Mouse (Mus musculus): ENCODE data around the gene Gm6793. TPM values are rescaled to one million over a fixed set of nuclear protein-coding genes. Genes with fewer than 3 reads are reported as not detected.

Gm6793 gene
- polyA plus RNA-seq, 1 experiment from 2014 or later: 0.13 TPM

Other genes starting within 250 kb of the Gm6793 start
- gene Cfdp1, start 160.7 kb downstream of the Gm6793 start, polyA plus RNA-seq (2015; fragmentation: Nextera tagmentation; extraction: Ambion mirVana): 132 and 142 TPM in 2 replicates
- gene Tmem170, start 138.3 kb downstream of the Gm6793 start, polyA plus RNA-seq (2015; fragmentation: Nextera tagmentation; extraction: Ambion mirVana): 3.4 and 3.8 TPM in 2 replicates
- gene Chst5, start 104.6 kb downstream of the Gm6793 start, polyA plus RNA-seq (2015; fragmentation: Nextera tagmentation; extraction: Ambion mirVana): 0.17 and 0.19 TPM in 2 replicates
- 5.0 and 5.4 TPM in 2 replicates for gene Tmem231, start 81.2 kb downstream of the Gm6793 start, polyA plus RNA-seq (2015; fragmentation: Nextera tagmentation; extraction: Ambion mirVana)
- 186 and 205 TPM in 2 replicates for gene Gabarapl2, start 74.3 kb downstream of the Gm6793 start, polyA plus RNA-seq (2015; fragmentation: Nextera tagmentation; extraction: Ambion mirVana)
- 6.2 and 6.9 TPM in 2 replicates for gene Adat1, start 22.7 kb downstream of the Gm6793 start, polyA plus RNA-seq (2015; fragmentation: Nextera tagmentation; extraction: Ambion mirVana)
- 132 and 138 TPM in 2 replicates for gene Kars, start 3.7 kb downstream of the Gm6793 start, polyA plus RNA-seq (2015; fragmentation: Nextera tagmentation; extraction: Ambion mirVana)
- 17.2 and 17.4 TPM in 2 replicates for gene Terf2ip, start 3.6 kb downstream of the Gm6793 start, polyA plus RNA-seq (2015; fragmentation: Nextera tagmentation; extraction: Ambion mirVana)

All from heart, embryonic 13.5 days (tissue).